ENCODE assay signal across 8 mouse cellular contexts in the genomic region with DNA sequence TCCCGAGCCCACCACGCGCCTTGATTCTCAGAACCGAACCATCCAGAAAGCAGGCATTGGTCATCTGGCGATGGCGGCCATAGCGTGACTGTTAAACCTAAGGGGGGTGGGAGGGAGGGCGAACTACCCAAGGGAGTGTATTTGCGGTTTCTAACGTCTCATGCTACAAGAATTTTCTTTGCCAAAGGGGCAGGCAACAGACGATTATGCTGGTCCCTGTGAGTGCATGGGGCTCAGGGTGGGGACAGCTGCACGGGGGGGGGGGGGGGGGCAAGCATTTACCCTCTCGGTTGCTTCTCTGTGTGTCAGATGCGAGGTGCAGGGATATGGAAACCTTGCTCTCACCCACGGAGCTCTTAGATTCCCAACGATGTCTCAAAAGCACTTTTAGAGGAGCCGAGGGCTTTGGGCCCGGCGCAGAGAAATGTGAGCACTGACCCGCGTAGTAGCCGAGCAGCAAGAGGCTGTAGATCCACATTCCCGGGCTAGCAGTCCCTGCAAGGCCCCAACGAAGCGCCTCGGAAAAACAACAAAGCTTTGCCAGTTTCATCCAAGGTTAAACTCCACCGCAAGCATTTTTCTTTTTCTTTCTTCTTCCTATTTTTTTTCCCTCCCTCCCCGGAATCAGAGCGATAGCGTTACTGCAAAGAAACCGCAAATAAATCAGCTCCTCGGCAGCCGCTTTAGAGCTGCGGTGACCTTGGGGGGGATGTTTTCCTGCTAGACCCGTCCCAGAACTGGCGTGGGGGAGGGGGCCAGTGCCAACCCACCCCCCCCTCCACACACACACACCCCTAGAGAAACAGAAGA. TPM values are rescaled to one million over a fixed set of nuclear protein-coding genes. Genes with fewer than 3 reads are reported as not detected.
DNase-seq lines count a peak whose midpoint lies in the region; ATAC-seq and TF ChIP-seq lines count a peak whose summit lies in the region.

No protein-coding gene starts in this region.

- H3K27me3 ChIP-seq in ES-Bruce4 (ENCODE audit: control insufficient read depth, insufficient read depth, low read length, poor library complexity, severe bottlenecking): no peaks in the 10 kb centered on the region
- H3K27me3 ChIP-seq in forebrain, embryonic 10.5 days (ENCODE audit: poor library complexity, severe bottlenecking): no peaks in the 10 kb centered on the region
- peaks cover 11% of the 10 kb centered on the region; the same call in 1 of the 2 replicates for H3K27me3 ChIP-seq in midbrain, embryonic 10.5 days (ENCODE audit: low read depth, poor library complexity, severe bottlenecking)
- no peaks in the 10 kb centered on the region for H3K27me3 ChIP-seq in stomach, postnatal 0 days (ENCODE audit: control insufficient read depth, insufficient read depth, low read length)

- H3K9ac ChIP-seq in ES-Bruce4 (ENCODE audit: low read depth, poor library complexity, severe bottlenecking): peak overlapping the region; percentile 73
- peak overlapping the region; percentile 96 for H3K9ac ChIP-seq in stomach, postnatal 0 days (ENCODE audit: low read length)

- under 1% methylated on average over 36 of the region's 36 CpGs for WGBS in forebrain, embryonic 10.5 days
- WGBS in midbrain, embryonic 10.5 days: under 1% methylated on average over 36 of the region's 36 CpGs
- 1% methylated on average over 36 of the region's 36 CpGs for WGBS in stomach, postnatal 0 days

- TF ChIP-seq EP300 in ES-Bruce4 (IDR thresholded peaks at IDR 0.05; ENCODE audit: insufficient read depth, low read depth, low read length): no peak
- TF ChIP-seq EP300 in stomach, postnatal 0 days (optimal IDR thresholded peaks at IDR 0.05): no peak

- peaks cover 4% of the 10 kb centered on the region for H3K4me1 ChIP-seq in ES-Bruce4 (ENCODE audit: control insufficient read depth, insufficient read depth, low read length)
- peaks cover 54% of the 10 kb centered on the region for H3K4me1 ChIP-seq in forebrain, embryonic 10.5 days
- peaks cover 61% of the 10 kb centered on the region for H3K4me1 ChIP-seq in midbrain, embryonic 10.5 days
- H3K4me1 ChIP-seq in stomach, postnatal 0 days (replicated peaks; ENCODE audit: control insufficient read depth, insufficient read depth): peaks cover 3% of the 10 kb centered on the region; the same call in 1 of the 2 replicates

- no peak for TF ChIP-seq CTCF in ES-Bruce4 (IDR thresholded peaks at IDR 0.05; ENCODE audit: low read depth, low read length)
- TF ChIP-seq CTCF in stomach, postnatal 0 days (IDR thresholded peaks at IDR 0.05; ENCODE audit: low read depth): no peak

- no peaks in the 10 kb centered on the region for H3K9me3 ChIP-seq in ES-Bruce4 (replicated peaks; ENCODE audit: control insufficient read depth, insufficient read depth, low read length, poor library complexity, severe bottlenecking)
- no peaks in the 10 kb centered on the region for H3K9me3 ChIP-seq in forebrain, embryonic 10.5 days
- no peaks in the 10 kb centered on the region for H3K9me3 ChIP-seq in midbrain, embryonic 10.5 days (replicated peaks)
- no peaks in the 10 kb centered on the region for H3K9me3 ChIP-seq in stomach, postnatal 0 days (ENCODE audit: control insufficient read depth, low read length)

- H3K36me3 ChIP-seq in ES-Bruce4 (ENCODE audit: control insufficient read depth, insufficient read depth, low read length, poor library complexity, severe bottlenecking): no peaks in the 10 kb centered on the region
- H3K36me3 ChIP-seq in forebrain, embryonic 10.5 days (replicated peaks): no peaks in the 10 kb centered on the region
- no peaks in the 10 kb centered on the region for H3K36me3 ChIP-seq in midbrain, embryonic 10.5 days
- no peaks in the 10 kb centered on the region for H3K36me3 ChIP-seq in stomach, postnatal 0 days (ENCODE audit: control insufficient read depth, insufficient read depth, low read length)

- TF ChIP-seq POLR2A in ES-Bruce4 (IDR thresholded peaks at IDR 0.05; ENCODE audit: insufficient read depth, low read length): no peak

- ATAC-seq in stomach, postnatal 0 days (ENCODE audit: low FRiP score, low TSS enrichment): peak; percentile 14; the same call in 1 of the 2 replicates

- peak overlapping the region; percentile 39; the same call in 1 of the 2 replicates for H3K27ac ChIP-seq in ES-Bruce4 (ENCODE audit: insufficient read depth, low read length)
- H3K27ac ChIP-seq in forebrain, embryonic 10.5 days: peak overlapping the region; percentile 100
- H3K27ac ChIP-seq in midbrain, embryonic 10.5 days (replicated peaks): peak overlapping the region; percentile 100
- H3K27ac ChIP-seq in stomach, postnatal 0 days (replicated peaks): peak overlapping the region; percentile 98

- H3K4me3 ChIP-seq in ES-Bruce4 (ENCODE audit: low read depth, low read length): peak overlapping the region; percentile 69
- H3K4me3 ChIP-seq in forebrain, embryonic 10.5 days: peak overlapping the region; percentile 100
- H3K4me3 ChIP-seq in midbrain, embryonic 10.5 days: peak overlapping the region; percentile 99
- peak overlapping the region; percentile 61 for H3K4me3 ChIP-seq in stomach, postnatal 0 days (ENCODE audit: low read depth, low read length)

- DNase-seq in adrenal gland, postnatal 36 days: peak; percentile 74 to 85
- peak; percentile 60 for DNase-seq in forebrain, embryonic 10.5 days (ENCODE audit: extremely low spot score, low spot score)
- DNase-seq in heart, postnatal 36 days: peak; percentile 56 to 68
- peak; percentile 49 to 50 for DNase-seq in left cerebral cortex, postnatal 36 days (ENCODE audit: low spot score in 2 of 2)
- peak; percentile 66 for DNase-seq in midbrain, embryonic 10.5 days (ENCODE audit: low spot score)
- DNase-seq in stomach, postnatal 0 days (ENCODE audit: low spot score): peak; percentile 71
- no peak for DNase-seq in frontal cortex, postnatal 14 days (ENCODE audit: low spot score in 2 of 2)

- intact Hi-C loops in heart, postnatal 36 days (cut with DNase I): loop anchor here (2.0 to 5.0 kb wide), 2 partner anchors 18 to 110 kb away; no protein-coding TSS in a partner anchor
- intact Hi-C loops in left cerebral cortex, postnatal 36 days (cut with DNase I): loop anchor here (5.0 kb wide), 1 partner anchor 35 kb away; no protein-coding TSS in a partner anchor

- peak overlapping the region; percentile 93 for H3K4me2 ChIP-seq in stomach, postnatal 0 days (replicated peaks; ENCODE audit: low read depth)

RNA-seq across cellular contexts. Expression of gene Tnrc18, which starts 5.0 kb away (rescaled TPM):
- 13.9 and 20.2 TPM in 2 replicates for polyA plus RNA-seq in ES-Bruce4 (2011; ENCODE audit: insufficient read depth, insufficient read length, low read depth, missing spikeins)
- 10 to 100 TPM; 79.8 to 81.9 TPM for total RNA-seq in adrenal gland, postnatal 36 days (2021)
- polyA plus RNA-seq in forebrain, embryonic 10.5 days (2016; fragmentation: Nextera tagmentation; extraction: Ambion mirVana): 21.5 and 22.7 TPM in 2 replicates
- total RNA-seq in heart, postnatal 36 days (2021): 10 to 100 TPM; 55.4 to 62.3 TPM
- total RNA-seq in left cerebral cortex, postnatal 36 days (2021): 100 to 1,000 TPM; 117 to 147 TPM
- polyA plus RNA-seq in midbrain, embryonic 10.5 days (2016; fragmentation: Nextera tagmentation; extraction: Ambion mirVana): 18.7 and 23.2 TPM in 2 replicates
- polyA plus RNA-seq in stomach, postnatal 0 days (2015; fragmentation: Nextera tagmentation; extraction: Ambion mirVana): 12.0 and 12.5 TPM in 2 replicates

Comparison
In these comparisons a context has a peak if more than half of its experiments do, and no peak if none do; other contexts are left out.
1. H3K27ac ChIP-seq: peak in every context shown above with its lines; median percentile 100 in forebrain, embryonic 10.5 days; 100 in midbrain, embryonic 10.5 days; 98 in stomach, postnatal 0 days; 39 in ES-Bruce4.
2. DNase-seq: peak in adrenal gland, postnatal 36 days (2 of 2), forebrain, embryonic 10.5 days (single experiment), heart, postnatal 36 days (2 of 2), left cerebral cortex, postnatal 36 days (2 of 2), midbrain, embryonic 10.5 days (single experiment) and stomach, postnatal 0 days (single experiment); none in frontal cortex, postnatal 14 days (0 of 2).
3. Peak in every context shown above with its lines, with median percentiles within 50 percentile points of each other: H3K4me3 ChIP-seq.